Mouse (Mus musculus): ENCODE measurements at regions not wholly inside any gene's neighbourhood (a gene's known extent, or its start where the extent isn't known, plus 50 kb on each side); places are given as distances from the start of the nearest gene placed in this dataset.
A peak's percentile ranks its signal among the peaks of the same experiment; 100 is the strongest.

DNA sequence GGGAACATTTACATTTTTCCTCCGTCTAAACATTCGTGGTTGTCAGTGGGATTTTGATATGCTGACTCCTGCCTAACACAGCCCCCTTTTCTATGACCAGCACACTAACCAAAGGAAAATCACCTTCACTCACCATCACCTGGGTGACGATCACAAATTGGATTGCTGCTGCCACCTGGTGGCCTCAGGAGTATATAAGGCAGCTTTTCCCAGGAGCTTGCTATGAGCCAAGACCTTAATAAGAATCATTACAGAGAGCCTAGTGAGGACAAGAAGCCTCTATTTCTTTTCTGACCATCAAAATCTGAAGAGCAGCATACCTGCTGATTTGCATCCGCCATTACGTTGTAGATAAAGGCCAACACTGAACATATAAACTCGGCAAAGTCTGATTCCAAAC, 137.3 kb upstream of the Nabp1 start:
- peak; percentile 42; the same call in 1 of the 2 replicates for TF ChIP-seq CTCF (IDR thresholded peaks at IDR 0.05; ENCODE audit: low read depth, low read length)
- no peak for TF ChIP-seq POLR2A (IDR thresholded peaks at IDR 0.05; ENCODE audit: borderline replicate concordance, low read depth, low read length)

Data from bone marrow macrophage, adult 2 months (primary cell).